Mouse (Mus musculus): ENCODE measurements around the gene Slc22a4. TPM values are rescaled to one million over a fixed set of nuclear protein-coding genes. Genes with fewer than 3 reads are reported as not detected.
A peak's percentile ranks its signal among the peaks of the same experiment; 100 is the strongest.
"Not testable (repeated sequence)": the region's sequence is repeated elsewhere in the genome, so short reads cannot be mapped to it uniquely, and the experiment has no call there.

The Slc22a4 gene
- polyA plus RNA-seq, 1 experiment from 2014 or later, result 2.3 TPM

- H3K9me3 ChIP-seq (ENCODE audit: control insufficient read depth, low read length), result no peaks in the 10 kb centered on the region
- no peak overlapping the region for H3K27ac ChIP-seq (replicated peaks; ENCODE audit: low read depth, low read length)
- H3K9ac ChIP-seq (ENCODE audit: low read depth, low read length), result no peak overlapping the region; the same call in 1 of the 2 replicates
- H3K36me3 ChIP-seq (ENCODE audit: control insufficient read depth, insufficient read depth, low read length), result peaks cover 35% of the 10 kb centered on the region
- DNase-seq (ENCODE audit: low spot score) (no peak), ATAC-seq (ENCODE audit: low read depth) (no peak)
- WGBS, result 83% methylated on average over 7 of the region's 7 CpGs
- H3K27me3 ChIP-seq (replicated peaks; ENCODE audit: control insufficient read depth, insufficient read depth, low read length), result no peaks in the 10 kb centered on the region
- H3K4me3 ChIP-seq (ENCODE audit: low read depth, low read length), result no peak overlapping the region
- H3K4me1 ChIP-seq (ENCODE audit: control insufficient read depth, insufficient read depth, low read length), result no peaks in the 10 kb centered on the region
- no peak overlapping the region for H3K4me2 ChIP-seq (ENCODE audit: low read depth, low read length)
Measured at GRCm38 (mm10) chr11:54051161-54051560, 23.3 kb upstream of the Slc22a4 start.

- Histone ChIP-seq H3K9ac (ENCODE audit: low read depth, low read length) (no peak overlapping the region), H3K27ac (replicated peaks; ENCODE audit: low read depth, low read length) (no peak overlapping the region), H3K36me3 (ENCODE audit: control insufficient read depth, insufficient read depth, low read length) (peaks cover 26% of the 10 kb centered on the region), H3K9me3 (ENCODE audit: control insufficient read depth, low read length) (no peaks in the 10 kb centered on the region), H3K4me1 (ENCODE audit: control insufficient read depth, insufficient read depth, low read length) (no peaks in the 10 kb centered on the region), H3K4me2 (ENCODE audit: low read depth, low read length) (no peak overlapping the region), H3K27me3 (replicated peaks; ENCODE audit: control insufficient read depth, insufficient read depth, low read length) (no peaks in the 10 kb centered on the region), H3K4me3 (ENCODE audit: low read depth, low read length) (no peak overlapping the region)
- DNase-seq (ENCODE audit: low spot score) (no peak), ATAC-seq (ENCODE audit: low read depth) (no peak)
- WGBS, result 46% methylated on average over 2 of the region's 2 CpGs
Measured at GRCm38 (mm10) chr11:54050205-54050604, 22.3 kb upstream of the Slc22a4 start.

GRCm38 (mm10) chr11:54040676-54041075, 12.8 kb upstream of the Slc22a4 start:
- Histone ChIP-seq H3K4me1 (ENCODE audit: control insufficient read depth, insufficient read depth, low read length) (no peaks in the 10 kb centered on the region), H3K9ac (ENCODE audit: low read depth, low read length) (no peak overlapping the region), H3K36me3 (ENCODE audit: control insufficient read depth, insufficient read depth, low read length) (no peaks in the 10 kb centered on the region), H3K9me3 (ENCODE audit: control insufficient read depth, low read length) (no peaks in the 10 kb centered on the region), H3K27ac (replicated peaks; ENCODE audit: low read depth, low read length) (no peak overlapping the region), H3K4me2 (ENCODE audit: low read depth, low read length) (no peak overlapping the region), H3K4me3 (ENCODE audit: low read depth, low read length) (no peak overlapping the region), H3K27me3 (replicated peaks; ENCODE audit: control insufficient read depth, insufficient read depth, low read length) (no peaks in the 10 kb centered on the region)
- no peak for DNase-seq (ENCODE audit: low spot score)
- WGBS, result 92% methylated on average over 6 of the region's 6 CpGs
- ATAC-seq (ENCODE audit: low read depth), result no peak

GRCm38 (mm10) chr11:54032872-54033271, 5.0 kb upstream of the Slc22a4 start:
- not testable (repeated sequence) for H3K9me3 ChIP-seq (ENCODE audit: control insufficient read depth, low read length)

GRCm38 (mm10) chr11:54028997-54029396, 1.1 kb upstream of the Slc22a4 start:
- ATAC-seq (ENCODE audit: low read depth) (no peak), DNase-seq (ENCODE audit: low spot score) (no peak)
- WGBS, result 70% methylated on average over 4 of the region's 4 CpGs
- Histone ChIP-seq H3K36me3 (ENCODE audit: control insufficient read depth, insufficient read depth, low read length) (no peaks in the 10 kb centered on the region), H3K27ac (replicated peaks; ENCODE audit: low read depth, low read length) (no peak overlapping the region), H3K4me2 (ENCODE audit: low read depth, low read length) (peak overlapping the region; percentile 92), H3K9ac (ENCODE audit: low read depth, low read length) (peak overlapping the region; percentile 66; the same call in 1 of the 2 replicates), H3K9me3 (ENCODE audit: control insufficient read depth, low read length) (no peaks in the 10 kb centered on the region), H3K27me3 (replicated peaks; ENCODE audit: control insufficient read depth, insufficient read depth, low read length) (peaks cover 12% of the 10 kb centered on the region), H3K4me1 (ENCODE audit: control insufficient read depth, insufficient read depth, low read length) (0 out of 2 replicates have a peak, but pooled peaks cover 3% of the 10 kb centered on the region), H3K4me3 (ENCODE audit: low read depth, low read length) (no peak overlapping the region)

More at GRCm38 (mm10) chr11:54032872-54033271, 5.0 kb upstream of the Slc22a4 start:
- not testable (repeated sequence) for H3K36me3 ChIP-seq (ENCODE audit: control insufficient read depth, insufficient read depth, low read length); H3K9ac ChIP-seq (ENCODE audit: low read depth, low read length); H3K4me3 ChIP-seq (ENCODE audit: low read depth, low read length); H3K27ac ChIP-seq (replicated peaks; ENCODE audit: low read depth, low read length); H3K4me1 ChIP-seq (ENCODE audit: control insufficient read depth, insufficient read depth, low read length); ATAC-seq (ENCODE audit: low read depth); H3K4me2 ChIP-seq (ENCODE audit: low read depth, low read length); H3K27me3 ChIP-seq (replicated peaks; ENCODE audit: control insufficient read depth, insufficient read depth, low read length); DNase-seq (ENCODE audit: low spot score)
- whole genome bisulfite sequencing, result 85% methylated on average over 1 of the region's 3 CpGs

- ATAC-seq (ENCODE audit: low read depth), result peak; percentile 14; the same call in 1 of the 2 replicates
- Histone ChIP-seq H3K4me2 (ENCODE audit: low read depth, low read length) (peak overlapping the region; percentile 92), H3K27ac (replicated peaks; ENCODE audit: low read depth, low read length) (no peak overlapping the region), H3K4me3 (ENCODE audit: low read depth, low read length) (peak overlapping the region; percentile 49), H3K9me3 (ENCODE audit: control insufficient read depth, low read length) (no peaks in the 10 kb centered on the region), H3K36me3 (ENCODE audit: control insufficient read depth, insufficient read depth, low read length) (no peaks in the 10 kb centered on the region), H3K27me3 (replicated peaks; ENCODE audit: control insufficient read depth, insufficient read depth, low read length) (peaks cover 12% of the 10 kb centered on the region), H3K4me1 (ENCODE audit: control insufficient read depth, insufficient read depth, low read length) (0 out of 2 replicates have a peak, but pooled peaks cover 3% of the 10 kb centered on the region), H3K9ac (ENCODE audit: low read depth, low read length) (peak overlapping the region; percentile 66)
- 18% methylated on average over 27 of the region's 31 CpGs for WGBS
- DNase-seq (ENCODE audit: low spot score), result no peak
Measured at GRCm38 (mm10) chr11:54027131-54028043, 503 bp downstream of the Slc22a4 start.

- DNase-seq (ENCODE audit: low spot score) (peak; percentile 18), ATAC-seq (ENCODE audit: low read depth) (no peak)
- Histone ChIP-seq H3K4me1 (ENCODE audit: control insufficient read depth, insufficient read depth, low read length) (0 out of 2 replicates have a peak, but pooled peaks cover 3% of the 10 kb centered on the region), H3K4me3 (ENCODE audit: low read depth, low read length) (no peak overlapping the region), H3K4me2 (ENCODE audit: low read depth, low read length) (no peak overlapping the region), H3K9me3 (ENCODE audit: control insufficient read depth, low read length) (no peaks in the 10 kb centered on the region), H3K36me3 (ENCODE audit: control insufficient read depth, insufficient read depth, low read length) (no peaks in the 10 kb centered on the region), H3K27ac (replicated peaks; ENCODE audit: low read depth, low read length) (no peak overlapping the region), H3K27me3 (replicated peaks; ENCODE audit: control insufficient read depth, insufficient read depth, low read length) (peaks cover 12% of the 10 kb centered on the region), H3K9ac (ENCODE audit: low read depth, low read length) (no peak overlapping the region)
- WGBS, result 60% methylated on average over 1 of the region's 1 CpGs
Measured at GRCm38 (mm10) chr11:54026491-54027041, 1.3 kb downstream of the Slc22a4 start.

- no peak overlapping the region for H3K4me3 ChIP-seq (ENCODE audit: low read depth, low read length)
- H3K9me3 ChIP-seq (ENCODE audit: control insufficient read depth, low read length), result no peaks in the 10 kb centered on the region
- H3K9ac ChIP-seq (ENCODE audit: low read depth, low read length), result no peak overlapping the region
- 85% methylated on average over 5 of the region's 5 CpGs for WGBS
- no peaks in the 10 kb centered on the region for H3K36me3 ChIP-seq (ENCODE audit: control insufficient read depth, insufficient read depth, low read length)
- H3K27me3 ChIP-seq (replicated peaks; ENCODE audit: control insufficient read depth, insufficient read depth, low read length), result no peaks in the 10 kb centered on the region
- H3K27ac ChIP-seq (replicated peaks; ENCODE audit: low read depth, low read length), result no peak overlapping the region
- no peak for ATAC-seq (ENCODE audit: low read depth)
- DNase-seq (ENCODE audit: low spot score), result no peak
- H3K4me2 ChIP-seq (ENCODE audit: low read depth, low read length), result no peak overlapping the region
- H3K4me1 ChIP-seq (ENCODE audit: control insufficient read depth, insufficient read depth, low read length), result no peaks in the 10 kb centered on the region
Measured at GRCm38 (mm10) chr11:54021396-54022093, 6.3 kb downstream of the Slc22a4 start.
